Mouse (Mus musculus): Measurements from ENCODE around the gene Hsf5. TPM values are rescaled to one million over a fixed set of nuclear protein-coding genes. Genes with fewer than 3 reads are reported as not detected.

Gene Hsf5
- polyA plus RNA-seq, 1 experiment from 2014 or later, result not detected

DNA sequence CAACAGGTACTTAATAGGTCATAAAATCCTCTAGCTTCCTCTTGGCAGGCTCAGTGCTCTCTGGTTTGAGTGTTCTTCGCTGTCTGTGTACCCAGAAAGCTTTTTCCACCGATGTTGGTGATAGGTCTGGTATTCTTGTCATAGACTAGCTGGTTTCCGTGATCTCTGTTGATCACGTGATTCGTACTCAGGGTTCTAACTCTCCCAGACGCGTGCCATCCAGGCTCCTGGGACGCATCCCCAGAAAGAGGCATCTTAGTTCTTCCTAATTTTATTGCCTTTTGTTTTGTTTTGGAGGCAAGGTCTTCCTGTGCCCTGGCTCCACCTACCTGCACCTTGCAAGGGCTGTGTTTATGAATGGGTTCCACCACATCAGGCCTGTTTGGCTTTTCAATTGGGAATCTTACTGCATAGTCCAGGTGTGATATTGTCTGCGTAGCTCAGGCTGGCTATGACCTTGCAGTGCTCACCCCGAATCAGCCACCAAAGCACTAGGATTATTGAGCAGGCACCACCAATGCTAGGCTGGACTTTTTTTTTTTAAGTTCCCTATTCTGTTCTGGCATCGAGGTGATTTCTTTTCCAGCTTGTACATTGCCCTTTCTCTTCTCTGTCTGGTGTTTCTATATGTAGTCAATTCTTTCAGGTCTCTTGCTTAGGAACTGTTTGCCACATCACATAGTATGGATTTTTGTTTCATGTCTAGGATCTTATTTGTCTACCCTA is 71.7 kb downstream of the Hsf5 start:
- no peaks in the 10 kb centered on the region for H3K9me3 ChIP-seq (ENCODE audit: control insufficient read depth)
- TF ChIP-seq CTCF (IDR thresholded peaks at IDR 0.05; ENCODE audit: low read depth), result no peak
- peak overlapping the region; percentile 54 for H3K27ac ChIP-seq (ENCODE audit: low read depth, low read length)
- 0 out of 2 replicates have a peak, but pooled peaks cover 20% of the 10 kb centered on the region for H3K4me1 ChIP-seq (replicated peaks; ENCODE audit: control insufficient read depth, insufficient read depth, low read length)
- H3K4me2 ChIP-seq (replicated peaks; ENCODE audit: low read depth), result peak overlapping the region; percentile 57
- 38% methylated on average over 11 of the region's 11 CpGs for WGBS
- H3K4me3 ChIP-seq (ENCODE audit: low read depth, low read length), result no peak overlapping the region
- H3K9ac ChIP-seq (ENCODE audit: low read depth, low read length), result no peak overlapping the region
- no peaks in the 10 kb centered on the region for H3K27me3 ChIP-seq (replicated peaks; ENCODE audit: control insufficient read depth, insufficient read depth, low read length)
- no peak for ATAC-seq
- H3K36me3 ChIP-seq (ENCODE audit: control insufficient read depth, insufficient read depth), result no peaks in the 10 kb centered on the region

DNA sequence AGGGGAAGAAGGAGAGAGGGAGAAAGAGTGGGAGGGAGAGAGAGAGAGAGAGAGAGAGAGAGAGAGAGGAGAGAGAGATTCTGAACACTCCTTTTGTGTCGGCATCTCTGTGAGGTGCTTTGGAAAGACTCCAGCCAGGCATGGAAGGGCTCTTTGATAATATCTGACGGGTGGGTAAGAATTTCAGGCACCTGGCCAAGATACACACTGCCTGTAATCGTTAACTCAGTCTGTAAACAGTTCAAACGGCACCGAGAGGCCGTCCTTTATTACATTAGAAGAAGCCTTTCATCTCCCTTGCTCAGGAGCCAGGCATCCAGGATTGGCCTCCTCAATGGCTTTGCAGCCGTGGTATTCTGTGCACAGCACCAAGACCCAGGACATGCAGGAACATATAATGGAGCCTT is 72.4 kb downstream of the Hsf5 start:
- peak; percentile 84 for ATAC-seq
- Histone ChIP-seq H3K9ac (ENCODE audit: low read depth, low read length) (no peak overlapping the region), H3K4me3 (ENCODE audit: low read depth, low read length) (0 out of 2 replicates have a peak overlapping the region, but pooled peaks have one; percentile 18), H3K27ac (ENCODE audit: low read depth, low read length) (peak overlapping the region; percentile 54), H3K4me2 (replicated peaks; ENCODE audit: low read depth) (peak overlapping the region; percentile 57), H3K9me3 (ENCODE audit: control insufficient read depth) (no peaks in the 10 kb centered on the region), H3K36me3 (ENCODE audit: control insufficient read depth, insufficient read depth) (no peaks in the 10 kb centered on the region), H3K4me1 (replicated peaks; ENCODE audit: control insufficient read depth, insufficient read depth, low read length) (0 out of 2 replicates have a peak, but pooled peaks cover 20% of the 10 kb centered on the region), H3K27me3 (replicated peaks; ENCODE audit: control insufficient read depth, insufficient read depth, low read length) (no peaks in the 10 kb centered on the region)
- TF ChIP-seq CTCF (IDR thresholded peaks at IDR 0.05; ENCODE audit: low read depth), result no peak
- WGBS, result 4% methylated on average over 7 of the region's 7 CpGs

DNA sequence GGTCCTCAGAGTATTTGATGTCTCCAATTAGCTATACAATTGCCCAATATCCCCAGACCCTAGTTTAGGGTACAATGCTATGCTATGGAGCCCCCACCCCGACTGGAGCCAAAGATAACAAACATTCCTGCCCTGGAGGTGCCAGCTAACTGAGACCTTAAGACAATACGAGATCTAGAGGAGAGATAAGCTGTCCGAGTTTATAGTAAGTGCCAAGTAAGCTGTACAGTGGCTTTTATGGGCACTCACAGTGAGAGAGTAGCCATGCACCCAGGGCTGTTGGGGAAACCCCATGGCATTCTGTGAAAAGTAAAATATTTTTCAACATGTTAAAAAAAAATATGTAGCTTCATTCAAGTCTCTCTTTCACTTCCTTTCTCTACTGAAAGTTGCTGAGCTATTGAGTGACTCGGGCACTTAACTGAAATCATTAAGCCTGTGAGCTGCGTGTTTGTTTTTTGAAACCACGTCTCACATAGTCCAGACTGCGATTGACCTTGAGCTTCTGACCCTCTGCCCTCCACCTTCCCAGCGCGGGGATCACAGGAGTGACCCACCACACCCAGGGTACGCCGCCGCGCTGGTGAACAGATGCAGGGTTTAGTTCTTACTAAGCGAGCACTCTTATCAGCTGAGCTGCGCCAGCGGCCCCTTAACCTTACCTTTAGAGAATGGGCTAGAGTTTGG is 73.2 kb downstream of the Hsf5 start:
- H3K27me3 ChIP-seq (replicated peaks; ENCODE audit: control insufficient read depth, insufficient read depth, low read length), result no peaks in the 10 kb centered on the region
- no peaks in the 10 kb centered on the region for H3K36me3 ChIP-seq (ENCODE audit: control insufficient read depth, insufficient read depth)
- peak overlapping the region; percentile 57 for H3K4me2 ChIP-seq (replicated peaks; ENCODE audit: low read depth)
- no peak for ATAC-seq
- no peak overlapping the region for H3K9ac ChIP-seq (ENCODE audit: low read depth, low read length)
- H3K4me1 ChIP-seq (replicated peaks; ENCODE audit: control insufficient read depth, insufficient read depth, low read length), result 0 out of 2 replicates have a peak, but pooled peaks cover 20% of the 10 kb centered on the region
- no peak for TF ChIP-seq CTCF (IDR thresholded peaks at IDR 0.05; ENCODE audit: low read depth)
- no peaks in the 10 kb centered on the region for H3K9me3 ChIP-seq (ENCODE audit: control insufficient read depth)
- 27% methylated on average over 16 of the region's 16 CpGs for WGBS
- peak overlapping the region; percentile 50; the same call in 1 of the 2 replicates for H3K27ac ChIP-seq (ENCODE audit: low read depth, low read length)
- H3K4me3 ChIP-seq (ENCODE audit: low read depth, low read length), result 0 out of 2 replicates have a peak overlapping the region, but pooled peaks have one; percentile 18

- no peak for TF ChIP-seq CTCF (IDR thresholded peaks at IDR 0.05; ENCODE audit: low read depth)
- WGBS, result 25% methylated on average over 14 of the region's 14 CpGs
- Histone ChIP-seq H3K9ac (ENCODE audit: low read depth, low read length) (no peak overlapping the region), H3K27me3 (replicated peaks; ENCODE audit: control insufficient read depth, insufficient read depth, low read length) (no peaks in the 10 kb centered on the region), H3K4me1 (replicated peaks; ENCODE audit: control insufficient read depth, insufficient read depth, low read length) (no peaks in the 10 kb centered on the region), H3K9me3 (ENCODE audit: control insufficient read depth) (no peaks in the 10 kb centered on the region), H3K36me3 (ENCODE audit: control insufficient read depth, insufficient read depth) (no peaks in the 10 kb centered on the region), H3K4me2 (replicated peaks; ENCODE audit: low read depth) (peak overlapping the region; percentile 37), H3K4me3 (ENCODE audit: low read depth, low read length) (no peak overlapping the region), H3K27ac (ENCODE audit: low read depth, low read length) (peak overlapping the region; percentile 58)
- ATAC-seq, result peak; percentile 94
Measured at GRCm38 (mm10) chr11:87697131-87697682, 80.2 kb downstream of the Hsf5 start.

- TF ChIP-seq CTCF (IDR thresholded peaks at IDR 0.05; ENCODE audit: low read depth), result no peak
- H3K4me2 ChIP-seq (replicated peaks; ENCODE audit: low read depth), result no peak overlapping the region
- H3K36me3 ChIP-seq (ENCODE audit: control insufficient read depth, insufficient read depth), result no peaks in the 10 kb centered on the region
- H3K27ac ChIP-seq (ENCODE audit: low read depth, low read length), result no peak overlapping the region
- H3K9ac ChIP-seq (ENCODE audit: low read depth, low read length), result no peak overlapping the region
- no peak overlapping the region for H3K4me3 ChIP-seq (ENCODE audit: low read depth, low read length)
- WGBS, result 52% methylated on average over 4 of the region's 4 CpGs
- no peaks in the 10 kb centered on the region for H3K9me3 ChIP-seq (ENCODE audit: control insufficient read depth)
- no peak for ATAC-seq
- H3K27me3 ChIP-seq (replicated peaks; ENCODE audit: control insufficient read depth, insufficient read depth, low read length), result no peaks in the 10 kb centered on the region
- 0 out of 2 replicates have a peak, but pooled peaks cover 5% of the 10 kb centered on the region for H3K4me1 ChIP-seq (replicated peaks; ENCODE audit: control insufficient read depth, insufficient read depth, low read length)
Measured at GRCm38 (mm10) chr11:87698126-87698525, 81.2 kb downstream of the Hsf5 start.

GRCm38 (mm10) chr11:87701108-87701507 is 84.1 kb downstream of the Hsf5 start:
- no peak overlapping the region for H3K4me3 ChIP-seq (ENCODE audit: low read depth, low read length)
- H3K9me3 ChIP-seq (ENCODE audit: control insufficient read depth), result no peaks in the 10 kb centered on the region
- peak overlapping the region; percentile 87; the same call in 1 of the 2 replicates for H3K27ac ChIP-seq (ENCODE audit: low read depth, low read length)
- H3K27me3 ChIP-seq (replicated peaks; ENCODE audit: control insufficient read depth, insufficient read depth, low read length), result no peaks in the 10 kb centered on the region
- H3K4me1 ChIP-seq (replicated peaks; ENCODE audit: control insufficient read depth, insufficient read depth, low read length), result 0 out of 2 replicates have a peak, but pooled peaks cover 5% of the 10 kb centered on the region
- WGBS, result 48% methylated on average over 6 of the region's 6 CpGs
- no peak for ATAC-seq
- no peaks in the 10 kb centered on the region for H3K36me3 ChIP-seq (ENCODE audit: control insufficient read depth, insufficient read depth)
- H3K9ac ChIP-seq (ENCODE audit: low read depth, low read length), result no peak overlapping the region
- no peak for TF ChIP-seq CTCF (IDR thresholded peaks at IDR 0.05; ENCODE audit: low read depth)
- no peak overlapping the region for H3K4me2 ChIP-seq (replicated peaks; ENCODE audit: low read depth)
